Mouse (Mus musculus): ENCODE measurements around the gene D130052B06Rik. TPM values are rescaled to one million over a fixed set of nuclear protein-coding genes. Genes with fewer than 3 reads are reported as not detected.

Gene D130052B06Rik
- polyA plus RNA-seq (2012; rRNA removed), result 0.11 TPM in 1 of 2 replicates, not detected in the other

DNA sequence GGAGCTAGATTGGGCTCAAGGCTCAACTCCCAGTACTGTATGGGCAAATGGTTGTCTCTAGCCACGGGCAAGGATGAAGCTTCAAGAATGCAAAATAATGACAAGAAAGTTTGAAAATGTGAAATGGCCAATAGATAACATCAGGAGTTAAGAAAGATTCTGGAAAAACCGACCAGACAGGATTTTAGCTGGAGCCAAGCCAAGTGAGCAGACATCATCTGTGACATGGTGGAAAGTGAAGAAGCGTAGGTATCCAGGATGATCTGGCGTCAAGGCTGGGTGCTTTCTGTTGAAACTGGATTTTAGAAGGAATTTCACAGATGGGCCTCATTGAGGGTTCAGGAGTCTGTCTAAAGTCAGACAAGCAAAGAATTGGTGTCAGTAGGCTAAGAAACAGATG lies at the start of gene D130052B06Rik:
Gene D130052B06Rik (plus strand): TSS at position 317 of the 400 bp plus-strand sequence.
- Histone ChIP-seq H3K27me3 (ENCODE audit: control insufficient read depth, insufficient read depth, low read length) (no peaks in the 10 kb centered on the region), H3K4me3 (ENCODE audit: control insufficient read depth, low read depth, low read length) (no peak within 1 kb of the TSS), H3K36me3 (ENCODE audit: control insufficient read depth, insufficient read depth, low read length) (no peaks in the 10 kb centered on the region), H3K27ac (ENCODE audit: control insufficient read depth, insufficient read depth, low read depth, low read length) (no peak within 1 kb of the TSS), H3K4me1 (ENCODE audit: control insufficient read depth, insufficient read depth, low read length) (no peaks in the 10 kb centered on the region; the same call in 1 of the 2 replicates)
- TF ChIP-seq CTCF (IDR thresholded peaks at IDR 0.05; ENCODE audit: control insufficient read depth, insufficient read depth, insufficient replicate concordance, low read depth, low read length) (no peak), POLR2A (IDR thresholded peaks at IDR 0.05; ENCODE audit: control insufficient read depth, low read depth, low read length) (no peak)

DNA sequence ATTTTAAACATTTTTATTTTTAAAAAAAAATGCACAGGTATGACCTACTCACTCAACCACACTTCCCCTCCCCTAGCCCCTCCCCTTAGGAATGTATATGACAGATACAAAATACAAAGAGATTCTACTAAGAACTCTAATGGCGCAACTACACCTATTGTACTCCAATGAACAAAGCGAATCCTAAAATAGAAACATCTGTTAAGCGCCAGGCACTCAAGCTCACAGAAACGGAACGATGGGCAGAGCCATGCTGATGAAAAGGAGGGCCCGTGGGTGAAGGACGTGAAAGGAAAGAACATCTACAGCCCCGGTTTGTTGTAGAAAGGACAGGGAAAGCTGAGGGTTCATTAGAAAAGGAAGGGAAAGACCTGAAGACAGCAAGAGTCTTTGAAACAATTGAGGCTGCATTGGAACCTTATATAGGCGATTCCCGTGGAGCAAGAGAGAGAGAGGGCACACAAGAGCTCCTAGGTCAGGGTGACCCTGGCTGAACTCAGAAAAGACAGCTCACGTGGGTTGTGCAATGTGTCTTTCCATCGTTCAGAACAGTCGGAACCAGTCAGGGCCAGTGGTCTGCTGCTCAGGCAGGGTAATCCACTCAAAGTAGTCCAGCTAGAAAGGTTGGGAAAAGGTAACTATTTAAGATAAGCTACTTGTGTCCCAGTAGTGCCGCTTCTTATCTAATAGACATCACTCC lies 48.1 kb upstream of the D130052B06Rik start:
- Histone ChIP-seq H3K27me3 (ENCODE audit: control insufficient read depth, insufficient read depth, low read length) (no peaks in the 10 kb centered on the region), H3K4me3 (ENCODE audit: control insufficient read depth, low read depth, low read length) (no peak overlapping the region), H3K4me1 (ENCODE audit: control insufficient read depth, insufficient read depth, low read length) (no peaks in the 10 kb centered on the region), H3K36me3 (ENCODE audit: control insufficient read depth, insufficient read depth, low read length) (no peaks in the 10 kb centered on the region), H3K27ac (ENCODE audit: control insufficient read depth, insufficient read depth, low read depth, low read length) (no peak overlapping the region)
- TF ChIP-seq CTCF (IDR thresholded peaks at IDR 0.05; ENCODE audit: control insufficient read depth, insufficient read depth, insufficient replicate concordance, low read depth, low read length) (no peak), POLR2A (IDR thresholded peaks at IDR 0.05; ENCODE audit: control insufficient read depth, low read depth, low read length) (no peak)

DNA sequence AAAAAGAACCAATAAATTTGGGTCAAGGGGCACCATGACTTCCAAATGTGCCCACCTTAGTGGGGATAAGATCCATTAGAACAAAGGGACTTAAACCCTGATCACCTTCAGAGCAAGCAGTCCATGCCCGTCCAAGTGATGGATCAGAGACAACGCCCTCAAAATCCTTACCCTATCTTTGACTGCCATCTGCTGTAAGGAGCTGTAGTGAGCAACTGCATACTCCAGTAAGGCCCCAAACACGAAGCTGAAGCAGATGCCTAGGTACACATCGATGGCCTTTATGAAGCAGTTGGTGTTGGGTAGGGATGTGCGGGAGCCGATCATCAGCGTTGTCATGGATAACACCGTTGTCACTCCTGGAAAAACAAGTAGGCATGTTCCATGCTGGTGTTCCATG lies 45.0 kb upstream of the D130052B06Rik start:
- H3K4me3 ChIP-seq (ENCODE audit: control insufficient read depth, low read depth, low read length), result no peak overlapping the region
- H3K27me3 ChIP-seq (ENCODE audit: control insufficient read depth, insufficient read depth, low read length), result no peaks in the 10 kb centered on the region
- H3K36me3 ChIP-seq (ENCODE audit: control insufficient read depth, insufficient read depth, low read length), result no peaks in the 10 kb centered on the region
- H3K4me1 ChIP-seq (ENCODE audit: control insufficient read depth, insufficient read depth, low read length), result no peaks in the 10 kb centered on the region
- TF ChIP-seq CTCF (IDR thresholded peaks at IDR 0.05; ENCODE audit: control insufficient read depth, insufficient read depth, insufficient replicate concordance, low read depth, low read length), result no peak
- no peak for TF ChIP-seq POLR2A (IDR thresholded peaks at IDR 0.05; ENCODE audit: control insufficient read depth, low read depth, low read length)
- no peak overlapping the region for H3K27ac ChIP-seq (ENCODE audit: control insufficient read depth, insufficient read depth, low read depth, low read length)

GRCm38 (mm10) chr11:33563921-33564320 lies 35.2 kb upstream of the D130052B06Rik start:
- Histone ChIP-seq H3K36me3 (ENCODE audit: control insufficient read depth, insufficient read depth, low read length) (no peaks in the 10 kb centered on the region), H3K27me3 (ENCODE audit: control insufficient read depth, insufficient read depth, low read length) (no peaks in the 10 kb centered on the region), H3K4me1 (ENCODE audit: control insufficient read depth, insufficient read depth, low read length) (no peaks in the 10 kb centered on the region), H3K27ac (ENCODE audit: control insufficient read depth, insufficient read depth, low read depth, low read length) (no peak overlapping the region), H3K4me3 (ENCODE audit: control insufficient read depth, low read depth, low read length) (no peak overlapping the region)
- TF ChIP-seq POLR2A (IDR thresholded peaks at IDR 0.05; ENCODE audit: control insufficient read depth, low read depth, low read length) (no peak), CTCF (IDR thresholded peaks at IDR 0.05; ENCODE audit: control insufficient read depth, insufficient read depth, insufficient replicate concordance, low read depth, low read length) (no peak)

GRCm38 (mm10) chr11:33570413-33570812 lies 28.7 kb upstream of the D130052B06Rik start:
- no peaks in the 10 kb centered on the region for H3K36me3 ChIP-seq (ENCODE audit: control insufficient read depth, insufficient read depth, low read length)
- H3K4me3 ChIP-seq (ENCODE audit: control insufficient read depth, low read depth, low read length), result no peak overlapping the region
- H3K27ac ChIP-seq (ENCODE audit: control insufficient read depth, insufficient read depth, low read depth, low read length), result no peak overlapping the region
- no peaks in the 10 kb centered on the region for H3K4me1 ChIP-seq (ENCODE audit: control insufficient read depth, insufficient read depth, low read length)
- TF ChIP-seq CTCF (IDR thresholded peaks at IDR 0.05; ENCODE audit: control insufficient read depth, insufficient read depth, insufficient replicate concordance, low read depth, low read length) (no peak), POLR2A (IDR thresholded peaks at IDR 0.05; ENCODE audit: control insufficient read depth, low read depth, low read length) (no peak)
- no peaks in the 10 kb centered on the region for H3K27me3 ChIP-seq (ENCODE audit: control insufficient read depth, insufficient read depth, low read length)

- H3K27me3 ChIP-seq (ENCODE audit: control insufficient read depth, insufficient read depth, low read length), result no peaks in the 10 kb centered on the region
- H3K36me3 ChIP-seq (ENCODE audit: control insufficient read depth, insufficient read depth, low read length), result no peaks in the 10 kb centered on the region
- TF ChIP-seq CTCF (IDR thresholded peaks at IDR 0.05; ENCODE audit: control insufficient read depth, insufficient read depth, insufficient replicate concordance, low read depth, low read length) (no peak), POLR2A (IDR thresholded peaks at IDR 0.05; ENCODE audit: control insufficient read depth, low read depth, low read length) (no peak)
- H3K4me3 ChIP-seq (ENCODE audit: control insufficient read depth, low read depth, low read length), result no peak overlapping the region
- H3K27ac ChIP-seq (ENCODE audit: control insufficient read depth, insufficient read depth, low read depth, low read length), result no peak overlapping the region
- no peaks in the 10 kb centered on the region for H3K4me1 ChIP-seq (ENCODE audit: control insufficient read depth, insufficient read depth, low read length)
Measured at GRCm38 (mm10) chr11:33574944-33575343, 24.2 kb upstream of the D130052B06Rik start.

DNA sequence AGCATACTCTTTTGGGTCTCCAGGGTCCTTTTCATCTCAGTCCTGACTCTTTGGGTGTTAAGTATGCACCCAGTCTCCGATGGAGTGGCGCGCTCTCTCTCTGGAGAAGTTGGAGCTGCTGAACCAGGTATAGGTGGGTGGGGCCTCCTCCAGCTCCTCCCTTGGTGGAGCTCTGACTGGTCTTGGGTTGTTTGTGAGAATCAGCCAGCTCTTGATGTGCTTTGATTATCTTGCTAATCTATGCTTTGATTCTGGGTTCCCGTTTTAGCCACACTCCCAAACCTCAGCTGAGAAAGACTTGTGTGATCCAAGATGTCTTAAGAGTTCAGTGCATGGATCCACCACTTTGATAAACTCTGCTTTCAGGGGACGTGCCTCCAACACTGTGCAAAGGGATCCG lies 20.2 kb upstream of the D130052B06Rik start, which contains the start of gene Gabrp:
Gene Gabrp (minus strand): TSS at position 101 of the 400 bp plus-strand sequence.
- Histone ChIP-seq H3K27me3 (ENCODE audit: control insufficient read depth, insufficient read depth, low read length) (no peaks in the 10 kb centered on the region), H3K4me3 (ENCODE audit: control insufficient read depth, low read depth, low read length) (no peak within 1 kb of the TSS), H3K27ac (ENCODE audit: control insufficient read depth, insufficient read depth, low read depth, low read length) (no peak within 1 kb of the TSS), H3K4me1 (ENCODE audit: control insufficient read depth, insufficient read depth, low read length) (no peaks in the 10 kb centered on the region), H3K36me3 (ENCODE audit: control insufficient read depth, insufficient read depth, low read length) (no peaks in the 10 kb centered on the region)
- TF ChIP-seq POLR2A (IDR thresholded peaks at IDR 0.05; ENCODE audit: control insufficient read depth, low read depth, low read length), result no peak
- no peak for TF ChIP-seq CTCF (IDR thresholded peaks at IDR 0.05; ENCODE audit: control insufficient read depth, insufficient read depth, insufficient replicate concordance, low read depth, low read length)
